Mouse (Mus musculus): Measurements from ENCODE around the gene Hsd17b7.
A peak's percentile ranks its signal among the peaks of the same experiment; 100 is the strongest.

Gene Hsd17b7

GRCm38 (mm10) chr1:169939345-169939744 lies 29.7 kb downstream of the Hsd17b7 start:
- DNase-seq (ENCODE audit: low spot score in 2 of 2): peak in 1 of 2 experiments; percentile 36

DNA sequence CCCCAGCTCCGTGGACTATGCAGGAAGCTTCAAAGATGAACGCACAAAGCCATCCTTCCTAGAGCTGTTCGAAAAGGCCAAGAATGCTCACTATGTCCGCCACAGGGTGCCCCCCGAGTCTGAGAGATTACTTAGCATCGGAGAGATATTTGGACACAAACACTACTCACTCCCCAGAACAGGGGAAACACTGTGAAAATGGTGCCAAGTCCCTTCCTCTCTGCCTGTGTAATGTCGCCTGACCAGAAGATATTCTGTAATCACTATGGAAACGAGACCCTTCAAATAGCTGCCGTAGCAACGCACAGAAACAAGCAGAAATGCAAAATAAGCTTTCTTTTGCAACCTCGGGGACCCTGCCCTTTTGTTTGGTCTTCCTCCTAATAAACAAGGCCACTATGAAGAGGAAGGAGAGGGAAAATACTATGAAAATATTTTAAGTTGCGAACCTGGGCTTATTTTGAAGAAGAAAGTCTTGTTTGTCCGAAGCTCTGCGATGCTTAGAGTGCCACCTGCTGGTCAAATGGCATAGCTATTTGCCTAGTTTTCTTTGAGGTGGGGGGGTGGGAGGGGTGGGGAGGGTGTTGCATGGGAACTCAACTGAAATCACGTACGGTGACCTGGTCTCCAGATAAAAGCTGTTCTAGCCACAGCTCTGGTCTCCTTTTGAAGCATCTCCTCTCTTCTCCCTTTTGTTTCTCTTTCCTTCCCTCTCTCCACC lies 34.9 kb downstream of the Hsd17b7 start:
- peak in 1 of 2 experiments; percentile 32 for DNase-seq (ENCODE audit: low spot score in 2 of 2)

GRCm38 (mm10) chr1:169932122-169932746 lies 36.8 kb downstream of the Hsd17b7 start:
- no peak for DNase-seq (ENCODE audit: low spot score in 2 of 2)

GRCm38 (mm10) chr1:169931698-169932097 lies 37.3 kb downstream of the Hsd17b7 start:
- DNase-seq (ENCODE audit: low spot score in 2 of 2): no peak

- DNase-seq (ENCODE audit: low spot score in 2 of 2): no peak
Observed at GRCm38 (mm10) chr1:169928454-169928971, 40.5 kb downstream of the Hsd17b7 start, which contains the start of gene Ccdc190. Gene Ccdc190 (plus strand): TSS chr1:169928648.

- DNase-seq (ENCODE audit: low spot score in 2 of 2): no peak
Observed at GRCm38 (mm10) chr1:169927753-169928369, 41.2 kb downstream of the Hsd17b7 start.

DNA sequence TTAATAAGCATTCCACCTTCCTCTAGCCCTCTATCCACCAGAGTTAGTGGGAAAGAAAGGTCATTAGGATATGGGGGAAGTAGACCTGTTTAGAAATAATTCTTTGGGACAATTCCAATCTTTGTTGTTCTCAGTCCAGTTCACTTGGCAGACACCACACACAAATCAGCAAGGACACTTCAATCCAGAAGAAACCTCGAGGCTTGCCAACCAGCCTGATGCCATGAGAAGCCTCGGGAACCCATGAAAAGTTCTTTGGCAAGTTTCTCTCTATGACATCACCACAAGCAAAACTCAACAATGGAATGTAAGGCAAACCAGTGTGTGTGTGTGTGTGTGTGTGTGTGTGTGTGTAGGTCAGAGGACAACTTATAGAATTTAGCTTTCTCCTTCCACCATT lies 44.5 kb downstream of the Hsd17b7 start:
- no peak for DNase-seq (ENCODE audit: low spot score in 2 of 2)

DNA sequence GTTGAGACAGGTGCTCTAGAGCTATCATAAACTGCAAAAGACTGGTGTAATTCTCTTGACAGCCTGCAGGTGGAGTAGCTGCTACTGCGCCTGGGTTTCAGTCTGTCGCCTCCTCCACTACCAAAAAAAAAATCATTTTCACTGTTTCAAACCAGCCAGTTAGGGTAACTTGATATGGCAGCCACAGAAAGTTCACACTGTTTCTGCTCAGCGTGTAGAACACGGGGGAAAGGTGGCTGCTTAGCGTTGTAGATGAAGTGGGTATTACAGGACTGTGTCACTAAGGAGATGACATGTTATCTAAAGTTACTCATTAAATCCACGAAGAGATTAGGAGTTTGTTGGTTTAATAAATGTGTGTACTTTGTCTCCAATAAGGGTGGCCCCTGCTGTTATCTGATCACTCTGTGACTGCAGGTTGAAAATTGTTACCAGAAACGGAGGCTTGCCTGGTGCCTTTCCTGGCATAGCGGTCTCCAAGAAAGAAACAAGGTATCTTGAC lies 47.3 kb downstream of the Hsd17b7 start:
- DNase-seq (ENCODE audit: low spot score in 2 of 2): no peak

DNA sequence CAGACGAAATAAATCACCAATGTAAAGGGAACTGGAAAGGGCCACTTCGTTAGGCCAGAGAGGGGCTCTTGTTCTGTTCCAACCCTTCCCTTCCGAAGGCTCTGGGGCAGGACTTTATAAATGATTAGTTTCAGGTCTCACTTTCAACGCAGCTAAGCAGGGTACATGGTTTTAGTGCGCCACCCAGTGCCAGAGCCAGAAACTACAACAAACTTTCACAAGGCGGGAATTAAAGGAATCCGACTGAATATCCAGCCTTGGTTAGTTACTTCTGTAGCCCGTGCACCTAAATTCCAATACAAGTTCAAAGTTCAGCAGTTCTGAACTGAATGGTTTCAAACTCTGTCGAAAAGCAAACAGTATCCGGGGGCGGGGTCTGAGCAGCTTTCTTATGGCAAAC lies 49.8 kb downstream of the Hsd17b7 start:
- DNase-seq (ENCODE audit: low spot score in 2 of 2): peak; percentile 84 to 88

DNA sequence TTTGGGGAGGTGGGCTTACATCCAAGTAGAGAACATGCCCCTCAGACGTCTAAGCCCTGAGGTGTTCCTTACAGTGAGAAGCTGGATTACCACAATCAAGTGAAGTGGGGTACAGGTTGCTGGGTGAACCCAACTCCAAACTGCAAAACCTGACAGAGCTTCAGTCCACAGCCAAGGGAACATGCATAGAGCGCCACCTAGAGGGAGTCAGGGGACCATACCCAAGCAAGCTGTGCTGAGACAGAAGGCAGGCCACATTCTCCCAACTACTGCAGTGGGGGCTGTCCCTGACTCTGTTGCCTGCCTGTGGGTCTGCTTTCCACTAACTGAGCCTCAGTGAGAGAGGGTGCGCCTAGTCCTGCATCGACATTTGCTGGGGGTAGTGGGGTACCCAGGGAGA lies 51.0 kb downstream of the Hsd17b7 start:
- DNase-seq (ENCODE audit: low spot score in 2 of 2): peak in 1 of 2 experiments; percentile 51

- no peak for DNase-seq (ENCODE audit: low spot score in 2 of 2)
Observed at GRCm38 (mm10) chr1:169917115-169917796, 51.8 kb downstream of the Hsd17b7 start.

GRCm38 (mm10) chr1:169916659-169917058 lies 52.4 kb downstream of the Hsd17b7 start:
- no peak for DNase-seq (ENCODE audit: low spot score in 2 of 2)

DNA sequence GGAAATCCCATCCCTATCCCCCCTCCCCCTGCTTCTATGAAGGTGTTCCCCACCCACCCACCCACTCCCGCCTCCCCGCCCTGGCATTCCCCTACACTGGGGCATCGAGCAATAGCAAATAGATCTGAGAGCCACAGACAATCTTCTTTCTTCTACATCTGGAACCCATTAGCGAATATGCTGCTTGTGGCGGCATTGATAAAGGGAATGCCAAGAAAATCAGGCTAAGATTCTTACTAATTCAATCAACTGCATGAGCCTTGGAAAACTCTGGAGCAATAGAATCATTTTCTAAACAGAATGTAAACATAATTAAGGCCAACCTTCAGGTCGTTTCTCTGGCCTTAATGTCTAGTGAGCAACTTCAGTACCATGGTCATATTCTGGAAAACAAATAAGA lies 57.5 kb downstream of the Hsd17b7 start:
- no peak for DNase-seq (ENCODE audit: low spot score in 2 of 2)

GRCm38 (mm10) chr1:169910751-169911150 lies 58.3 kb downstream of the Hsd17b7 start:
- DNase-seq (ENCODE audit: low spot score in 2 of 2): no peak

GRCm38 (mm10) chr1:169909659-169910058 lies 59.4 kb downstream of the Hsd17b7 start:
- DNase-seq (ENCODE audit: low spot score in 2 of 2): no peak

GRCm38 (mm10) chr1:169909163-169909562 lies 59.9 kb downstream of the Hsd17b7 start:
- no peak for DNase-seq (ENCODE audit: low spot score in 2 of 2)

DNA sequence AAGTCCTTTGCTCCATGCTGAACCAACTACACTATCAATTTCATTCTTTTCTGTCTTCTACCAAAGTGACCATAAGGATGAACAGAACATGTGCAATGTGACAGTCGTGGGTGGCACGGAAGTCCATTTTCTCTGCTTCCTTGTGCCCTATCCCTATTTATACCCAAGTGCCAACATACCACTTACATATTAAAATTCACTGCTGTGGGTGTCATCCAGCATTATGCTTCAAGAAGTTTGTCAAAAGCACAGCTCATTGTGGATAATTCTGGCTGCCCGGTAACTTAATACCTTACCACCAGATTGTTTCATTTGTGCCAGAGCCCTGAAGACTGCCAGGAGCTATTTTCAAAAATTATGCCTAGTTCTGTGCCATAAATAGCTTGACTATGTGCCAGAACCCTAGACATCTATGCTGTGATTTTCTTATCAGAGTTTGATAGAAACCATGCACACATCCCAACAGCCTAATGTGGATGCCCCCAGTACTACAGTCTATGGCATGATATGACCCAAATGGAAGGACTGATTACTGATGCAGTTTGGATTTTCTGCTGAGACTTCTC lies 68.2 kb downstream of the Hsd17b7 start:
- no peak for DNase-seq (ENCODE audit: low spot score in 2 of 2)
